Mouse (Mus musculus): ENCODE measurements around the gene Atp10a. TPM values are rescaled to one million over a fixed set of nuclear protein-coding genes. Genes with fewer than 3 reads are reported as not detected.
A peak's percentile ranks its signal among the peaks of the same experiment; 100 is the strongest.

Gene Atp10a
- polyA plus RNA-seq, 1 experiment, result 1.5 TPM

DNA sequence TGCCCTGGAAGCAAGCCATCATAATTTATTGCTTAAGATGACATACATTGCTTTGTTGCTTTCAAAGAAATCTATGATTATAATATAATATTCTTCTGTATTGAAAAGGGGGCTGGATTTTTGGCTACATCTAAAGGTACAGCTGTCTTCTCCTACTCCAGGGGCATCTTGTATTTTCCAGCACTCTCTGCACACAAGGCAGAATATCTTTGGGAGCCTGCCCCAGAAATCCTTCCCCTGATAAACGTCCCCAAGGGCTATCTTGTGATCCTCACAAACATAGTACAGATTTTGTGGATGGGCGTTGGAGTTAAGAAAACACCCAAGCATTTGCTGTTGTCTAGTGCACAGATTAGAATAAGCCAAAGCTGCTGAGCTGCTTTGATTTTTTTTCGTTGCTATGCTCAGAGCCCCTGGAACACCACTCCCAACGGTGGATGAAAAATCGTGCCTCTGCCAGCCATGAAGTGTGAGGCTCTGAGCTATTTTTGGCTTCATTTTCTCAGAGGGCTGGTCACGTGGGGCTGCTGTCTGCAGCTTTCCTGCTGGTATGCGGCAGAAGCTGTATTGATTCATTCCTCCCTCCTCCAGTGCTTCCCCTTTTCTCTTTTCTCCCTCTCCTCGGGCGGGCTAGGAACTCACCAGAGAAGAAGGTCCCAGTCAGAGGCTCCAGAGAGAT, 187.9 kb downstream of the Atp10a start:
- H3K27me3 ChIP-seq (replicated peaks; ENCODE audit: control insufficient read depth, insufficient read depth, low read length), result no peaks in the 10 kb centered on the region
- no peaks in the 10 kb centered on the region for H3K36me3 ChIP-seq (ENCODE audit: control insufficient read depth, insufficient read depth, low read length)
- H3K4me3 ChIP-seq (ENCODE audit: insufficient read depth, low read depth, low read length), result no peak overlapping the region
- H3K4me1 ChIP-seq (ENCODE audit: control insufficient read depth, insufficient read depth, low read length), result no peaks in the 10 kb centered on the region
- WGBS, result 3% methylated on average over 9 of the region's 9 CpGs
- DNase-seq, result peak; percentile 54
- TF ChIP-seq CTCF (conservative IDR thresholded peaks at IDR 0.05; ENCODE audit: insufficient read depth, insufficient read length, low read depth, low read length), result no peak
- no peak for TF ChIP-seq POLR2A (IDR thresholded peaks at IDR 0.05; ENCODE audit: low read depth, low read length)
- H3K27ac ChIP-seq (ENCODE audit: insufficient read depth, low read depth, low read length), result no peak overlapping the region

DNA sequence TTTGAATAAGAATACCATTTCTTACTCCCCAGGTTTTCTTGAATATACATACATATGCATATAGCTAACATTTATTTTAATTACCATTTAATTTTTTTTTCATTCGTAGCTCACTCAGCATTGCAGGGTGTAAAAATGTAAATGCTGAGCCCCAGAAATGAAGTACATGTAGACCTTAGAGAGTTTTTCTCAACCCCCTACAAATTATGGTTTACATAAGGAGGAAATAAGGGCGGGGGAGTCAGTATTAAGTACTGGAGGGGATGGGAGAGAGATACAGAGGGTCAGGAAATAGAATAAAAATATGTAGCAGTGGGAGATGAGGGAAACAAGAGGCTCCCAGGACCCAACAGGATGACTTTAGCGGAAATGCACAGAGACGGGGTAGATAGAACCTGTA, 188.5 kb downstream of the Atp10a start:
- no peak for DNase-seq
- Histone ChIP-seq H3K36me3 (ENCODE audit: control insufficient read depth, insufficient read depth, low read length) (no peaks in the 10 kb centered on the region), H3K4me1 (ENCODE audit: control insufficient read depth, insufficient read depth, low read length) (no peaks in the 10 kb centered on the region), H3K4me3 (ENCODE audit: insufficient read depth, low read depth, low read length) (no peak overlapping the region), H3K27ac (ENCODE audit: insufficient read depth, low read depth, low read length) (no peak overlapping the region), H3K27me3 (replicated peaks; ENCODE audit: control insufficient read depth, insufficient read depth, low read length) (no peaks in the 10 kb centered on the region)
- TF ChIP-seq CTCF (conservative IDR thresholded peaks at IDR 0.05; ENCODE audit: insufficient read depth, insufficient read length, low read depth, low read length), result no peak
- no peak for TF ChIP-seq POLR2A (IDR thresholded peaks at IDR 0.05; ENCODE audit: low read depth, low read length)
- 54% methylated on average over 4 of the region's 4 CpGs for WGBS

GRCm38 (mm10) chr7:58858921-58859320, 203.0 kb downstream of the Atp10a start:
- TF ChIP-seq CTCF (conservative IDR thresholded peaks at IDR 0.05; ENCODE audit: insufficient read depth, insufficient read length, low read depth, low read length) (no peak), POLR2A (IDR thresholded peaks at IDR 0.05; ENCODE audit: low read depth, low read length) (no peak)
- H3K4me1 ChIP-seq (ENCODE audit: control insufficient read depth, insufficient read depth, low read length), result no peaks in the 10 kb centered on the region
- no peak for DNase-seq
- H3K36me3 ChIP-seq (ENCODE audit: control insufficient read depth, insufficient read depth, low read length), result no peaks in the 10 kb centered on the region
- H3K27me3 ChIP-seq (replicated peaks; ENCODE audit: control insufficient read depth, insufficient read depth, low read length), result no peaks in the 10 kb centered on the region
- WGBS, result 78% methylated on average over 4 of the region's 4 CpGs
- no peak overlapping the region for H3K4me3 ChIP-seq (ENCODE audit: insufficient read depth, low read depth, low read length)
- no peak overlapping the region for H3K27ac ChIP-seq (ENCODE audit: insufficient read depth, low read depth, low read length)

DNA sequence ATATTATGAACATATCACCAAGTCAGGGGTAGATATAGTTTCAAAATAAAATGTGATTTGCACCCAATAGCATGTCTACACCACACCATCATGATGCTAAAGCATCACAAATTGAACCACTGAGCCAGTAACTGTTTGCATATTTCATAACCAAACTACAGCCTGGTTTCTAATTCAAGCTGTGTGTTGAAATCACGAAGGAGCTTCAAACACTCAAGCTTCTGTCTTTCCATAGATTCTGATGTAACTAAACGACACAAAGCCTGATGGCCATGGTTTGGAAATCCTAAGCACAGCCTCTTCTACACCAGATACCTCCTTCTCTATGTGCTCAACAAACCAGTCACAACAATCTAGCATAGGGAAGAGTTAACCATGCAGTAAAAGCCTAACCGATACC, 207.2 kb downstream of the Atp10a start:
- H3K27me3 ChIP-seq (replicated peaks; ENCODE audit: control insufficient read depth, insufficient read depth, low read length), result no peaks in the 10 kb centered on the region
- no peak overlapping the region for H3K27ac ChIP-seq (ENCODE audit: insufficient read depth, low read depth, low read length)
- no peaks in the 10 kb centered on the region for H3K36me3 ChIP-seq (ENCODE audit: control insufficient read depth, insufficient read depth, low read length)
- H3K4me3 ChIP-seq (ENCODE audit: insufficient read depth, low read depth, low read length), result no peak overlapping the region
- WGBS, result 78% methylated on average over 3 of the region's 3 CpGs
- TF ChIP-seq POLR2A (IDR thresholded peaks at IDR 0.05; ENCODE audit: low read depth, low read length), result no peak
- TF ChIP-seq CTCF (conservative IDR thresholded peaks at IDR 0.05; ENCODE audit: insufficient read depth, insufficient read length, low read depth, low read length), result no peak
- no peak for DNase-seq
- H3K4me1 ChIP-seq (ENCODE audit: control insufficient read depth, insufficient read depth, low read length), result no peaks in the 10 kb centered on the region

DNA sequence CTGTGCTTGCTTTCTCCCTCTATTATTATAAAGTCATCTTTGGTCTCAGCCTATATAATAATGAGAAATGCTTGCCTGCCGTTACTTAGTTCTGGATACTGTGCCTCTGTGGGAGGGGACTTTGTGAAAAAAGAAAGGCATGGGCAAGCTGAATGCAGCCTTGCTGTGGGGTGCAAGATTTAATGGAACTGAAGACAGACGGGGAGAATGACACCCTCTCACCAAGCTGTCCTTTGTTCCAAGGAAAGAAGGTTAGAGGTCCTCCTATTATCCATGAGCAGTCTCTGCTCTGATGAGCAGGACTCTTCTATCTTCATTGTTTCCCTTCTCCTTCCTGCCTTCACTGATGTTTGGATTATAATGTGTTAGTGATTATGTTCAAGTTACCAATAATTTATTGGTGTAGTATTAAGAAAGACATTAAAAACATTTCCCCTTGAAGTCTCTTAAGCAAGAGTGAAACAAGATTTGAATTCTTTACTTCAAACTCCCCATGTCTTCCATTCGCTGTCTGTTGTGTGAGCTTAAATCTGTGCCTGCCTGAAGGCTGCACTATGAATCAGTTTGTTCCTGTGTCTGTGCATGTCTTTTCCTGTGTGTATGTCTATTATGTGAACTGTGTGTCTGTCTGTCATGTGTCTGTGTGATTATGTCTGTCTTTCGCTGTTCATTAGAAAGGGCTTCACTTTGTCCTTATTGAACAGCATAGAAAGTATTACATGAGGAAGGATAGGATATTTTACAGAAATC, 211.1 kb downstream of the Atp10a start:
- no peak overlapping the region for H3K4me3 ChIP-seq (ENCODE audit: insufficient read depth, low read depth, low read length)
- 70% methylated on average over 4 of the region's 4 CpGs for WGBS
- TF ChIP-seq CTCF (conservative IDR thresholded peaks at IDR 0.05; ENCODE audit: insufficient read depth, insufficient read length, low read depth, low read length) (no peak), POLR2A (IDR thresholded peaks at IDR 0.05; ENCODE audit: low read depth, low read length) (no peak)
- DNase-seq, result no peak
- H3K36me3 ChIP-seq (ENCODE audit: control insufficient read depth, insufficient read depth, low read length), result no peaks in the 10 kb centered on the region
- no peak overlapping the region for H3K27ac ChIP-seq (ENCODE audit: insufficient read depth, low read depth, low read length)
- no peaks in the 10 kb centered on the region for H3K4me1 ChIP-seq (ENCODE audit: control insufficient read depth, insufficient read depth, low read length)
- no peaks in the 10 kb centered on the region for H3K27me3 ChIP-seq (replicated peaks; ENCODE audit: control insufficient read depth, insufficient read depth, low read length)

DNA sequence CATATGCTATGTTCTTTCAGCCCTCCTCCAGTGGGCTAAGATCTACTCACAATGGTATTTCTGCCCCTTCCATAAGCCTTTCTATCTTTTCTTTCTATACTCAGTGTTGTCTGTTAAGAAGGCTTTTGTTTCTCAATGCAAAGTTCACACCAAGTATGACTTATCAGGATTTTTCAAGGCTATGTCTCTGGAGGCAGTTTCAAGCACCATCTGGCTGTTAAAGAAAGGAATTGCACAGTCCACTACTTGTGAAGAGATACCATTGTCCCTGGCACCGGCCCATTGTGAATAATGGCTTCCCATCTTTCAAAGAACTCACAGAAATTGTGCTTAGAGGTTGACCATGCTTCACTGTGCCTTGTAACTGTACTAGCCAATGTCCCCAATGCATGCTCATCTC, 214.7 kb downstream of the Atp10a start:
- no peak overlapping the region for H3K4me3 ChIP-seq (ENCODE audit: insufficient read depth, low read depth, low read length)
- no peaks in the 10 kb centered on the region for H3K36me3 ChIP-seq (ENCODE audit: control insufficient read depth, insufficient read depth, low read length)
- TF ChIP-seq CTCF (conservative IDR thresholded peaks at IDR 0.05; ENCODE audit: insufficient read depth, insufficient read length, low read depth, low read length), result no peak
- no peak for TF ChIP-seq POLR2A (IDR thresholded peaks at IDR 0.05; ENCODE audit: low read depth, low read length)
- H3K27me3 ChIP-seq (replicated peaks; ENCODE audit: control insufficient read depth, insufficient read depth, low read length), result no peaks in the 10 kb centered on the region
- H3K4me1 ChIP-seq (ENCODE audit: control insufficient read depth, insufficient read depth, low read length), result no peaks in the 10 kb centered on the region
- 57% methylated on average over 1 of the region's 1 CpGs for WGBS
- DNase-seq, result no peak
- no peak overlapping the region for H3K27ac ChIP-seq (ENCODE audit: insufficient read depth, low read depth, low read length)

DNA sequence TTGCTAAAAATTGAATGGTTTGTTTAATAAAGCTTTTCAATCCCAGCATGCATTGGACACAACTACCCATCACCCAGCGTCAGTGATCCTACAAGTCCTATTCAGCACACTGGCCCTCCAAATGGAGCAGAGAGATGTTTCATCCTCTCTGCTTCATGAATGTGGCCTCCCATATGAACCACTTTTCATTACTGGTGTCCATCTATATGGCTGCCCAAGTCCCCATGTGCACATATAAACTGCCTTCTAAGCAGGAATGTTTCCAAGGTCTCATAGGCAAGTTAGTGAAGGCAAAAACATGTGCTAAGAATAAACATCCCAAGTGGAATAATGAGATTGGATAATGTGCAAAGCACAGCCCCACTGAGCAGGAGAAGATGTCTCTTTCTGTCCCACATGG, 217.7 kb downstream of the Atp10a start:
- Histone ChIP-seq H3K4me3 (ENCODE audit: insufficient read depth, low read depth, low read length) (no peak overlapping the region), H3K36me3 (ENCODE audit: control insufficient read depth, insufficient read depth, low read length) (no peaks in the 10 kb centered on the region), H3K4me1 (ENCODE audit: control insufficient read depth, insufficient read depth, low read length) (no peaks in the 10 kb centered on the region), H3K27me3 (replicated peaks; ENCODE audit: control insufficient read depth, insufficient read depth, low read length) (no peaks in the 10 kb centered on the region), H3K27ac (ENCODE audit: insufficient read depth, low read depth, low read length) (no peak overlapping the region)
- TF ChIP-seq POLR2A (IDR thresholded peaks at IDR 0.05; ENCODE audit: low read depth, low read length) (no peak), CTCF (conservative IDR thresholded peaks at IDR 0.05; ENCODE audit: insufficient read depth, insufficient read length, low read depth, low read length) (no peak)
- no peak for DNase-seq
- 93% methylated on average over 1 of the region's 1 CpGs for WGBS
